Mouse (Mus musculus): ENCODE measurements at regions not wholly inside any gene's neighbourhood (a gene's known extent, or its start where the extent isn't known, plus 50 kb on each side); places are given as distances from the start of the nearest gene placed in this dataset.

- H3K9ac ChIP-seq: no peak overlapping the region
- ATAC-seq: no peak
- H3K4me3 ChIP-seq (replicated peaks): no peak overlapping the region
- no peak overlapping the region for H3K4me2 ChIP-seq (replicated peaks)
- no peaks in the 10 kb centered on the region for H3K4me1 ChIP-seq (replicated peaks)
- H3K36me3 ChIP-seq: no peaks in the 10 kb centered on the region
- H3K27me3 ChIP-seq (replicated peaks): no peaks in the 10 kb centered on the region
- H3K27ac ChIP-seq: no peak overlapping the region
- H3K9me3 ChIP-seq: no peaks in the 10 kb centered on the region
Measured at GRCm38 (mm10) chr12:28174078-28174477, 378.1 kb downstream of the Dcdc2c start.

- Histone ChIP-seq H3K27ac (no peak overlapping the region), H3K4me2 (replicated peaks) (no peak overlapping the region), H3K9ac (no peak overlapping the region), H3K27me3 (replicated peaks) (no peaks in the 10 kb centered on the region), H3K4me1 (replicated peaks) (no peaks in the 10 kb centered on the region), H3K9me3 (no peaks in the 10 kb centered on the region), H3K36me3 (no peaks in the 10 kb centered on the region), H3K4me3 (replicated peaks) (no peak overlapping the region)
- ATAC-seq: no peak
- 73% methylated on average over 1 of the region's 1 CpGs for WGBS
Measured at GRCm38 (mm10) chr12:28158786-28159185, 393.4 kb downstream of the Dcdc2c start.

- Histone ChIP-seq H3K9ac (no peak overlapping the region), H3K4me2 (replicated peaks) (no peak overlapping the region), H3K36me3 (no peaks in the 10 kb centered on the region), H3K27ac (no peak overlapping the region), H3K27me3 (replicated peaks) (no peaks in the 10 kb centered on the region), H3K4me3 (replicated peaks) (no peak overlapping the region), H3K4me1 (replicated peaks) (no peaks in the 10 kb centered on the region), H3K9me3 (no peaks in the 10 kb centered on the region)
- no peak for ATAC-seq
- 80% methylated on average over 4 of the region's 4 CpGs for WGBS
Measured at GRCm38 (mm10) chr12:28150759-28151158, 401.4 kb downstream of the Dcdc2c start.

GRCm38 (mm10) chr12:28135810-28136592, 416.2 kb downstream of the Dcdc2c start:
- Histone ChIP-seq H3K9me3 (no peaks in the 10 kb centered on the region), H3K4me2 (replicated peaks) (no peak overlapping the region), H3K9ac (no peak overlapping the region), H3K27me3 (replicated peaks) (no peaks in the 10 kb centered on the region), H3K4me3 (replicated peaks) (no peak overlapping the region), H3K36me3 (no peaks in the 10 kb centered on the region), H3K27ac (no peak overlapping the region), H3K4me1 (replicated peaks) (no peaks in the 10 kb centered on the region)
- WGBS: 74% methylated on average over 4 of the region's 4 CpGs
- no peak for ATAC-seq

GRCm38 (mm10) chr12:28122766-28123165, 429.4 kb downstream of the Dcdc2c start:
- Histone ChIP-seq H3K9me3 (no peaks in the 10 kb centered on the region), H3K4me2 (replicated peaks) (no peak overlapping the region), H3K4me1 (replicated peaks) (peaks cover 2% of the 10 kb centered on the region), H3K27ac (no peak overlapping the region), H3K4me3 (replicated peaks) (no peak overlapping the region), H3K36me3 (no peaks in the 10 kb centered on the region), H3K9ac (no peak overlapping the region), H3K27me3 (replicated peaks) (no peaks in the 10 kb centered on the region)
- ATAC-seq: no peak
- 42% methylated on average over 9 of the region's 9 CpGs for WGBS

- H3K4me2 ChIP-seq (replicated peaks): no peak overlapping the region
- no peaks in the 10 kb centered on the region for H3K9me3 ChIP-seq
- ATAC-seq: no peak
- WGBS: 38% methylated on average over 3 of the region's 3 CpGs
- no peak overlapping the region for H3K4me3 ChIP-seq (replicated peaks)
- H3K27me3 ChIP-seq (replicated peaks): no peaks in the 10 kb centered on the region
- H3K9ac ChIP-seq: no peak overlapping the region
- H3K4me1 ChIP-seq (replicated peaks): peaks cover 2% of the 10 kb centered on the region
- H3K27ac ChIP-seq: no peak overlapping the region
- no peaks in the 10 kb centered on the region for H3K36me3 ChIP-seq
Measured at GRCm38 (mm10) chr12:28120106-28120505, 432.1 kb downstream of the Dcdc2c start.

GRCm38 (mm10) chr12:28090673-28091072, 461.5 kb downstream of the Dcdc2c start:
- 76% methylated on average over 6 of the region's 6 CpGs for WGBS
- Histone ChIP-seq H3K9me3 (no peaks in the 10 kb centered on the region), H3K36me3 (no peaks in the 10 kb centered on the region), H3K4me3 (replicated peaks) (no peak overlapping the region), H3K4me2 (replicated peaks) (no peak overlapping the region), H3K9ac (no peak overlapping the region), H3K27me3 (replicated peaks) (no peaks in the 10 kb centered on the region), H3K4me1 (replicated peaks) (no peaks in the 10 kb centered on the region), H3K27ac (no peak overlapping the region)
- no peak for ATAC-seq

GRCm38 (mm10) chr12:28085460-28085859, 466.7 kb downstream of the Dcdc2c start:
- no peaks in the 10 kb centered on the region for H3K36me3 ChIP-seq
- 85% methylated on average over 4 of the region's 4 CpGs for WGBS
- no peak overlapping the region for H3K27ac ChIP-seq
- H3K4me1 ChIP-seq (replicated peaks): no peaks in the 10 kb centered on the region
- ATAC-seq: no peak
- H3K4me2 ChIP-seq (replicated peaks): no peak overlapping the region
- H3K27me3 ChIP-seq (replicated peaks): no peaks in the 10 kb centered on the region
- no peaks in the 10 kb centered on the region for H3K9me3 ChIP-seq
- no peak overlapping the region for H3K9ac ChIP-seq
- H3K4me3 ChIP-seq (replicated peaks): no peak overlapping the region

GRCm38 (mm10) chr12:28076606-28077005, 475.6 kb downstream of the Dcdc2c start:
- WGBS: 86% methylated on average over 3 of the region's 3 CpGs
- H3K27me3 ChIP-seq (replicated peaks): no peaks in the 10 kb centered on the region
- no peaks in the 10 kb centered on the region for H3K4me1 ChIP-seq (replicated peaks)
- H3K36me3 ChIP-seq: no peaks in the 10 kb centered on the region
- H3K4me2 ChIP-seq (replicated peaks): no peak overlapping the region
- H3K9ac ChIP-seq: no peak overlapping the region
- no peaks in the 10 kb centered on the region for H3K9me3 ChIP-seq
- no peak overlapping the region for H3K4me3 ChIP-seq (replicated peaks)
- no peak for ATAC-seq
- no peak overlapping the region for H3K27ac ChIP-seq

GRCm38 (mm10) chr12:28068584-28068983, 483.6 kb downstream of the Dcdc2c start:
- Histone ChIP-seq H3K9me3 (no peaks in the 10 kb centered on the region), H3K27ac (no peak overlapping the region), H3K27me3 (replicated peaks) (no peaks in the 10 kb centered on the region), H3K36me3 (no peaks in the 10 kb centered on the region), H3K4me3 (replicated peaks) (no peak overlapping the region), H3K4me1 (replicated peaks) (no peaks in the 10 kb centered on the region), H3K4me2 (replicated peaks) (no peak overlapping the region), H3K9ac (no peak overlapping the region)
- no peak for ATAC-seq
- 61% methylated on average over 2 of the region's 2 CpGs for WGBS

GRCm38 (mm10) chr12:28060281-28060680, 491.9 kb downstream of the Dcdc2c start:
- Histone ChIP-seq H3K36me3 (no peaks in the 10 kb centered on the region), H3K9ac (no peak overlapping the region), H3K27me3 (replicated peaks) (no peaks in the 10 kb centered on the region), H3K4me3 (replicated peaks) (no peak overlapping the region), H3K9me3 (no peaks in the 10 kb centered on the region), H3K4me1 (replicated peaks) (no peaks in the 10 kb centered on the region), H3K27ac (no peak overlapping the region), H3K4me2 (replicated peaks) (no peak overlapping the region)
- no peak for ATAC-seq
- WGBS: 45% methylated on average over 6 of the region's 6 CpGs

- Histone ChIP-seq H3K4me1 (replicated peaks) (no peaks in the 10 kb centered on the region), H3K9me3 (no peaks in the 10 kb centered on the region), H3K9ac (no peak overlapping the region), H3K27ac (no peak overlapping the region), H3K4me3 (replicated peaks) (no peak overlapping the region), H3K27me3 (replicated peaks) (no peaks in the 10 kb centered on the region), H3K4me2 (replicated peaks) (no peak overlapping the region), H3K36me3 (no peaks in the 10 kb centered on the region)
- ATAC-seq: no peak
- WGBS: 56% methylated on average over 4 of the region's 4 CpGs
Measured at GRCm38 (mm10) chr12:28055518-28056280, 496.5 kb downstream of the Dcdc2c start.

- Histone ChIP-seq H3K4me1 (replicated peaks) (no peaks in the 10 kb centered on the region), H3K9me3 (no peaks in the 10 kb centered on the region), H3K9ac (no peak overlapping the region), H3K4me2 (replicated peaks) (no peak overlapping the region), H3K4me3 (replicated peaks) (no peak overlapping the region), H3K36me3 (no peaks in the 10 kb centered on the region), H3K27me3 (replicated peaks) (no peaks in the 10 kb centered on the region), H3K27ac (no peak overlapping the region)
- no peak for ATAC-seq
- 91% methylated on average over 11 of the region's 11 CpGs for WGBS
Measured at GRCm38 (mm10) chr12:28054444-28054843, 497.8 kb downstream of the Dcdc2c start.

Measured in intestine, embryonic 15.5 days (tissue).